Comparison of ENCODE assay signal across 8 mouse cellular contexts in genomic region chr3:84190513-84191061, GRCm38 (mm10). TPM values are rescaled to one million over a fixed set of nuclear protein-coding genes. Genes with fewer than 3 reads are reported as not detected.
DNase-seq lines count a peak whose midpoint lies in the region; ATAC-seq and TF ChIP-seq lines count a peak whose summit lies in the region.

No protein-coding gene starts in this region.

- H3K9ac ChIP-seq in forebrain, embryonic 15.5 days (replicated peaks), result no peak overlapping the region
- H3K9ac ChIP-seq in kidney, postnatal 0 days (ENCODE audit: low read depth, low read length), result peak overlapping the region; percentile 4; the same call in 1 of the 2 replicates

- no peak for TF ChIP-seq CTCF in kidney, postnatal 0 days (IDR thresholded peaks at IDR 0.05; ENCODE audit: low read depth)
- TF ChIP-seq CTCF in testis, adult 2 months (IDR thresholded peaks at IDR 0.05; ENCODE audit: control insufficient read depth, insufficient read depth, insufficient replicate concordance, low read depth, low read length), result no peak

- no peak overlapping the region for H3K27ac ChIP-seq in forebrain, embryonic 15.5 days (replicated peaks)
- peak overlapping the region; percentile 2; the same call in 1 of the 2 replicates for H3K27ac ChIP-seq in kidney, postnatal 0 days
- H3K27ac ChIP-seq in testis, adult 2 months (ENCODE audit: control insufficient read depth, insufficient read depth, low read depth, low read length), result no peak overlapping the region

- DNase-seq in B cell, adult 2 months, result peak; percentile 61 to 62
- peak; percentile 8 for DNase-seq in T-cell, adult 2 months (ENCODE audit: low spot score)
- DNase-seq in kidney, postnatal 0 days (ENCODE audit: low spot score), result peak; percentile 30
- no peak for DNase-seq in layer of hippocampus, adult 11-12 months (ENCODE audit: low spot score)
- DNase-seq in left cerebral cortex, postnatal 14 days (ENCODE audit: low spot score in 2 of 2), result no peak

- ATAC-seq in forebrain, embryonic 15.5 days (replicated peaks), result peak; percentile 42
- peak; percentile 18; the same call in 1 of the 2 replicates for ATAC-seq in kidney, postnatal 0 days (replicated peaks; ENCODE audit: low FRiP score, low read depth)
- ATAC-seq in megakaryocyte progenitor cell, adult 5-6 weeks (replicated peaks; ENCODE audit: poor library complexity), result peak; percentile 65

- no peaks in the 10 kb centered on the region for H3K9me3 ChIP-seq in forebrain, embryonic 15.5 days
- no peaks in the 10 kb centered on the region for H3K9me3 ChIP-seq in kidney, postnatal 0 days (replicated peaks; ENCODE audit: low read length)

- no peaks in the 10 kb centered on the region for H3K27me3 ChIP-seq in forebrain, embryonic 15.5 days
- H3K27me3 ChIP-seq in kidney, postnatal 0 days (ENCODE audit: insufficient read depth, low read length), result no peaks in the 10 kb centered on the region
- no peaks in the 10 kb centered on the region for H3K27me3 ChIP-seq in testis, adult 2 months (ENCODE audit: control insufficient read depth, insufficient read depth, low read length)

- no peak overlapping the region for H3K4me2 ChIP-seq in forebrain, embryonic 15.5 days (replicated peaks)
- peak overlapping the region; percentile 50 for H3K4me2 ChIP-seq in kidney, postnatal 0 days (ENCODE audit: low read length)

- TF ChIP-seq POLR2A in testis, adult 2 months (IDR thresholded peaks at IDR 0.05; ENCODE audit: control insufficient read depth, low read depth, low read length), result no peak

- 32% methylated on average over 41 of the region's 41 CpGs for WGBS in forebrain, embryonic 15.5 days
- WGBS in kidney, postnatal 0 days, result 10% methylated on average over 41 of the region's 41 CpGs

- peaks cover 20% of the 10 kb centered on the region; the same call in 1 of the 2 replicates for H3K4me1 ChIP-seq in forebrain, embryonic 15.5 days
- H3K4me1 ChIP-seq in kidney, postnatal 0 days (replicated peaks; ENCODE audit: insufficient read depth, low read length), result peaks cover 4% of the 10 kb centered on the region; the same call in 1 of the 2 replicates
- H3K4me1 ChIP-seq in testis, adult 2 months (ENCODE audit: control insufficient read depth, insufficient read depth, low read length), result peaks cover 9% of the 10 kb centered on the region

- H3K36me3 ChIP-seq in forebrain, embryonic 15.5 days, result peaks cover 53% of the 10 kb centered on the region
- H3K36me3 ChIP-seq in kidney, postnatal 0 days (ENCODE audit: insufficient read depth, low read length), result no peaks in the 10 kb centered on the region
- no peaks in the 10 kb centered on the region for H3K36me3 ChIP-seq in testis, adult 2 months (ENCODE audit: control insufficient read depth, insufficient read depth, low read length)

- no peak overlapping the region for H3K4me3 ChIP-seq in forebrain, embryonic 15.5 days
- peak overlapping the region; percentile 29 for H3K4me3 ChIP-seq in kidney, postnatal 0 days (replicated peaks; ENCODE audit: low read depth, low read length)
- peak overlapping the region; percentile 51 for H3K4me3 ChIP-seq in testis, adult 2 months (ENCODE audit: control insufficient read depth, low read depth, low read length)

- intact Hi-C loops in left cerebral cortex, postnatal 14 days (cut with DNase I), result no loop called here

RNA-seq across cellular contexts. Expression of gene Gm6525, which starts 16.7 kb away (rescaled TPM):
- 3.3 and 4.2 TPM in 2 replicates for polyA plus RNA-seq in forebrain, embryonic 15.5 days (2015; fragmentation: Nextera tagmentation; extraction: Ambion mirVana)
- 0.43 and 0.66 TPM in 2 replicates for polyA plus RNA-seq in kidney, postnatal 0 days (2015; fragmentation: Nextera tagmentation; extraction: Ambion mirVana)
- total RNA-seq in megakaryocyte progenitor cell, adult 5-6 weeks (2015), result 0.27 TPM in 1 of 2 replicates, not detected in the other
- 0.54 and 1.1 TPM in 2 replicates for total RNA-seq in megakaryocyte progenitor cell, adult 5-6 weeks (2017)
- 0.40 and 0.43 TPM in 2 replicates for polyA plus RNA-seq in testis, adult 2 months (2012; rRNA removed)
- total RNA-seq in left cerebral cortex, postnatal 14 days (2021), result under 1 TPM in 1 of 2 experiments, not detected in 1; 0.35 TPM

RNA-seq across cellular contexts. Expression of gene Mnd1, which starts 35.0 kb away (rescaled TPM):
- 2.5 and 3.9 TPM in 2 replicates for polyA plus RNA-seq in forebrain, embryonic 15.5 days (2015; fragmentation: Nextera tagmentation; extraction: Ambion mirVana)
- polyA plus RNA-seq in kidney, postnatal 0 days (2015; fragmentation: Nextera tagmentation; extraction: Ambion mirVana), result 15.3 and 17.2 TPM in 2 replicates
- total RNA-seq in megakaryocyte progenitor cell, adult 5-6 weeks (2015), result 34.4 and 37.2 TPM in 2 replicates
- total RNA-seq in megakaryocyte progenitor cell, adult 5-6 weeks (2017), result 38.1 and 43.0 TPM in 2 replicates
- 1.2 TPM in 2 replicates for polyA plus RNA-seq in testis, adult 2 months (2012; rRNA removed)
- 1 to 10 TPM; 2.5 to 2.8 TPM for total RNA-seq in left cerebral cortex, postnatal 14 days (2021)

Comparison
In these comparisons a context has a peak if more than half of its experiments do, and no peak if none do; other contexts are left out.
1. DNase-seq: peak in B cell, adult 2 months (2 of 2), T-cell, adult 2 months (single experiment) and kidney, postnatal 0 days (single experiment); none in layer of hippocampus, adult 11-12 months (single experiment) and left cerebral cortex, postnatal 14 days (0 of 2).
2. Peak in every context shown above with its lines, with median percentiles within 50 percentile points of each other: ATAC-seq.